Mouse (Mus musculus) embryonic fibroblast, embryonic 13.5 days (primary cell): ENCODE results near the gene Pcsk6.

Experiments used
- CTCF ChIP-seq: IDR thresholded peaks from 2 replicates; pipeline ENCODE4 v1.5.1; 2011; ENCODE audit warnings: mild to moderate bottlenecking, control low read depth, low read length, moderate library complexity, borderline replicate concordance; ENCODE audit not compliant: insufficient read depth
- POLR2A ChIP-seq: IDR thresholded peaks from 2 replicates; pipeline ENCODE4 v1.6.1; 2011; ENCODE audit warnings: low read depth, mild to moderate bottlenecking, control low read depth, low read length, moderate library complexity

DNA sequence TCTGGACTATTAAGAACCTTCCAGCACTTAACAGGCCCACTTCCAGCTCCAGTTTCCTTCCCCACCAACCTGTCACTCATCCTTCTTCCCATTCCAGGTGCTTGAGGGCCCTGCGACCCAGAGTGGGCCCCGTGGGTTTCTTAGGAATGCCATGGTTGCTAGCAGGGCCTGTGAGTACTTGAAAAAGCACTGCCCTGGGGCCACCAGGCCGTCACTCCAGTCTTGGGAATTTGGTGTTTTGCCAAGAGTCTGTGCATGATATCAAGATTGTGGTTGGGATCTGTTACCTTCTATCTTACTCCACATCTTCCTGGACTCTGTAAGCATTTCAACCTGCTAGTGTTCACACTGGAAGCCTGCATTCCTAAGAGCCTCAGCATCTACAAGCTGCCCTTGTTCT lies 120.5 kb downstream of the Pcsk6 start:
- no peak for TF ChIP-seq CTCF
- TF ChIP-seq POLR2A = no peak
